Mouse (Mus musculus) right cerebral cortex, postnatal 4 days (tissue): ENCODE data around the gene Bcl11a.

Experiments used
- DNase-seq: peaks from one replicate; pipeline ENCODE4 v3.0.0-alpha.2; 2022

Gene Bcl11a

DNA sequence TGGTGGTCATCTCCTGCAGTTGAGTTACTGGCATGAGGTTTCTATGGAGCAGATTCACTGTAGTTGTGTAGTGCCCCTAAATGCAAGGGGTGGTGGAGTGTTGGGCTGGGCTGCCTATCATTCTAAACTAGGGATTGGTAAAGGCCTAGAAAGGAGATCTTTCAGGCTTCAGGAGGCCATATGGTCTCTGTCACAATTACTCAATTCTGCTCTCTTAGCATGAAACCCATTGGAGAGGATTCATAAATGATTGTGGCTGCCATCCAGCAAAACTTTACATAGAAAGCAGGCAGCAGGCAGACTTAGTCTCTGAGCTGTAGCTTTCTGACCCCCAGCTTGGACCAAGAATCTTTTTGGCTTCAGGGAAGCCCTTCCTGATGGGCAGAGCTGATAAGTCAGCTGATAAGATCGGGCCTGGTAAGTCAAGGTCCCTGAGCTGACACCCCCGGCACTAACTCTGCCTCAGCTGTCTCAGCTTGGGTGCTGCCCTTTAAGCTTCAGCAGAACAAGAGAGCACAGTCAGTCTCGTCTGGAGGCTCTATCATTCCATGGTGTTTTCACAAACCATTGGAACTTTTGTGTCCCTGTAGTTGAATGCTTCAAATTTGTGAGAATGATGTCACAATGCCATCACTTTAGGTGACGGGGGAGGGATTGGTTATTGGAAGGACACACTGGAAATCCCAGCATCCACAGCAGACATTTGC, 143.9 kb downstream of the Bcl11a start:
- DNase-seq = no peak
